Mouse (Mus musculus) ES-CJ7 (cell line): ENCODE results near the gene Mctp1.

Experiments
- DNase-seq: peaks from one replicate; pipeline ENCODE4 v3.0.0; 2011; ENCODE audit warnings: low read depth, low spot score

The Mctp1 gene

DNA sequence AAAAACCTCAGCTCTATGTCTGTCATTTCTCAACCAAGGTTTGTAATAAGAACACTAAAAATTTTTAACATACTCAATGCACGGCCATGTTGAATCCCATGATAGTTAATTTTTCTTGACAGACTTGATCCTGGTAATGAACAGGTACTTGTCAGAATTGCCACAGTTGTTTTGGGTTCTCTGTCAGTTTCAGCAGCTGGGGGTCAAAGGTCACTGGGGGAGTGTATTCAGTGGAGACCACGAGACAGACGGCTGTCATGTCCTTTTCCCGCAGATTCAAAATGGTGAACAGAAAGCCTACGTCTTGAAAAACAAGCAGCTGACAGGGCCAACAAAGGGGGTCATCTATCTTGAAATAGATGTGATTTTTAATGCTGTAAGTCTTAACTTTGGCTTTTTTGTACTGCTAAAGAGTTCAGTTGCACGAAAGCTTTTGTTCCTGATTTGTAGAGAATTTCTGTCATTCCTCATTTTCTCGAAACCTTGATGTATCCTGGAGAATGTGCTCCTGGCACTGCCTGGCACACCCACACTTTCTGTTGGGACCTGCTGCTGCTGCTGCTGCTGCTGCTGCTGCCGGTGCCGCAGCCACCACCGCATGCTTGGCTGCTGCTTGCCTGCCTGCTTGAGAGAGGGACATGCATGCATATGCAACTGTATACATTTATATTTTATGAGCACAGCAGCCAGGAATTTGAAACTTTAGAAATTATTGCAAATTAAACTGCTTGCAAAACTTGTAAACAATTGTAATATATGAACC, 440.8 kb downstream of the Mctp1 start:
- DNase-seq: no peak

DNA sequence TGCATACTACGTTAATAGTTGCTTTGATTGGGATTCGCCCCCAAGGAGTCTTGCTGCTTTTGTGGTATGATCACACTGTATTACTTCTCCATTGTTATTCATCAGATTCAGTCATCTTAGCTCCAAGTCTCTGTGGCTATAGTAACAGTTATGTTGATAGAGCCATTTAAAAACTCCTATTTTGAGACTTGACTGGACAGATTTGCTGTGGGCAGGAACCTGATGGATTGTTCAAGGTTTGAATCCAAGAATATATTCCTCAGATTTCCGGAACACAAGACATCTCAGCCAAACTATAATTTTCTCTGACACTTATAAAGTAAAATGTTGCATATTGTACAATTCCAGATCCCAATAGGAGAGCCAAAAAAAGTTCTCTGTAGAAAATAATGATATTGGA, 443.4 kb downstream of the Mctp1 start:
- DNase-seq: no peak

DNA sequence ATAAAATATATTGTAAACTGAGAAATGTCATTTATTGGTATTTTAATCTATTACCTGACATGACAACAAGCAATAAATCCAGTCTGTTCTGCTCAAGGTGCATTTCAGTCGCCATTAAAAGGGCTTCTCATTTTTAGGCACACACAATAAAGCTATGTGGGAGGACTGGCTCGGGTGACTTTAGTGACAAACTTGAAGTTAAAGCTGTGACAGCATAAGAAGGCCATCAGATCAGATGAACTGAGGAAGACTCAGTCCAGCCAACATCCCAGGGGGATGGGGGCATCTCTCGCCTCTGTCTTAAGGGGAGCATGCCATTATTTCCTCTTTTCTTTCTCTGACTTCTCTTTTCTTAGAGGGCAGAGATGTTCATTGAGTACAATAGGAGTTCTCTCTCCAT, 453.7 kb downstream of the Mctp1 start:
- DNase-seq: no peak

DNA sequence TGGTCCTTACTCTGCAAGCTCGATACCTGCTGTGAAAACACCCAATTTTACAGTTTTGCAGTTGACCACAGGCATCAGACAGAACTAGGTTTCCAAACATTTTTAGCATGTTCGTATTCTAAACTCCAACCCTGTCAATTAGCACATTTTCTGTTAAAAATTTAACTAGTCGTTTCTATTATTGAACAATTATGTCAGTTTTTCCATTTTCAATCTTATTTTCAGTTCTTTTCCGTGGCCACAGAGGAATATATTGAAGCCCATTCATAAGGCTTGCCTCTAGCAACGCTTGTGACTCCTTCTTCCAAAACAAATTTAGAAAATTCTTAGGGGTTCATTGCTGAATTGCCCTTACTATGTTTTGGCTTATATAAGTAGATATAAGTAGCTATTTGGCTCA, 456.4 kb downstream of the Mctp1 start:
- no peak for DNase-seq

DNA sequence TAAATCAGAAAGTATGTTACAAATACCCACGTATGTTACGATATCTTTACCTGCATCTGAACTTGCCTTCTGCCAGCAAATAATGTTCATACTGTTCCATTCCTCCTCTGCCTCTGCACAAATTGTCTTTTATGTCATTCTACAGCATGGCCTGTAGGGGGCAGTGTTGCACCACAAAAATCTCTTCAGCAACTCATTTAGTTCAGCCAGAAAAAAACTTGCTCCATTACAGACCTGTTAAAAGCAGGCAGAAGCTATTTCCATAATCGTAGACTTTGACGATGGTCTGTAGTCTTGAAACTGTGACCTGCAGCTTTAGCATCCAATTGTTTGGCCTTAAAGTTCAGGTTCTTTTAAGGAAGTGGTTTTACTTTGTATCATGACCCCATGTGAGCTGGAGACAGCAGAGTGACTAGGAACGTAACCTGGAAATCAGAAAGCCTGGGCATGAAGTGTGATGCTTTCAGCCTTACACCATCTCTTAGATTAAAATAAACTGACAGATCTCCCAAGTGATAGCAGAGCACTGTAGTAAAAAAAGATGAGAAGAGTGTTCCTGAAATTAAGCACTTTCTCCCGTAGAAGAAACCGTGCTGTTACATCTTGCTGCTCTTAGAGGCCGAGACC, 460.4 kb downstream of the Mctp1 start:
- DNase-seq: peak; percentile 57

DNA sequence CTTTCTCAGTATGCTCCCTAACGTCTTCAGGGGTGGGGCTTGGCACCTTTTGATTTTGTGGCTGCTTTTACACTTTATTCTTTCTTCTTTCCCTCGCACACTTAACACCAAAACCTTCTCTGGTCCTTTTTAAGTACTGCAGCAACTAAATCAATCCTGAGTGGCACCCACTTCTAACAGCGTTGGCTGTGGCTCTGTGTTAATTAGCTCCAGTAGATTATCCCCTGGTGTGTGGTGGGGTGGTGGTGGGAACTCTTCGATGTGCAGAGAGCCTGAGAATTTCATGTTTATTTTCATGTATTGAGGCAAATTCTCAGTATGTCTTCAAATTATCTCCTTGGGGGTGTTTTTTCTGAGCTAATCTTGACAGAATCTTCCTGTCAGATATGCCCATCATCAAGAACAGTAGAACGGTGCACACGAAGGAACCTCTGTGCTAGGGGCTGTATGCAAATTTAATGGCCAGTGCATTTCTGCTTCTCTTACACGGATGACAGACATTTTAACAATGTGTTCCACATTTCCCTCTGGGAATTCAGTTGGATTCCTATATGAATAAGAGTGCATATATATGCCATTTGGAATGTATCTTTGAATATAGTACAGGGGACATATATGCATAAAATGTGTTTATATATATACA, 466.2 kb downstream of the Mctp1 start:
- no peak for DNase-seq

DNA sequence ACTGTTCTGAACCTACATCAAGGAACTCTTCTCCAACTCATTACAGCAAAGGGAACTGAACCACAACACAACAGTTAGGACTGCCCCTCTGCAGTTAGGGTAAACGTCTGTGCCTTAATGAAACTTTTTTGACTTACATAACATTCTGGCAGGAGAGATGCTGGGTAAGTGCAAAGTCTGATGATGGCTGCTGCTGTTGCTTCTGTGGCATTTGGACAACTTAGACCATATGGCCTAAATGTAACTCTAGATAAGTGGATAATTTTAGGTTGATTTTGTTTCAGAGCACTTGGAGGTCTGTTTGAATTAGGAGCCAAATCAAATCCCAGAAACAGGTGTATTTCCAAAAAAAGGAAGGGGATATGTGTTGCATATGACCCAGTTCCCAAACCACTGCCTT, 470.0 kb downstream of the Mctp1 start:
- no peak for DNase-seq

DNA sequence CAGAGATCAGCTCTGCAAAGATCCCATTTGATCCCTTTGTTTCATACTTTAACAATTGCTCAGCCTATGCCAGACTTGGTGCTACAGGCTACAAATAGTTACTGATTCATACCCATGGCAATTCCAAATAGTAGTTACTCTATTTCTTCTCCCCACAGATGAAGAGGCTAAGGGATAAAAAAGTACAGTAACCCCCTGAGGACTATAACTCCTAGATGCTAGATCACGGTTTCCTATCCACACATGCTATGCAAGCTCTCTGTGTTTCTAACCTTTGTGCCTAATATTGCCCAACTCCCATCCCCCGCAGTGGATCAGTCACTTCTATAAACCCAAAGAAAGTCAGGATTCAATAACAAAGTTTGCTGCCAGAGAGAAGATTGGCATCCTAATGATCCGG, 470.7 kb downstream of the Mctp1 start:
- no peak for DNase-seq

DNA sequence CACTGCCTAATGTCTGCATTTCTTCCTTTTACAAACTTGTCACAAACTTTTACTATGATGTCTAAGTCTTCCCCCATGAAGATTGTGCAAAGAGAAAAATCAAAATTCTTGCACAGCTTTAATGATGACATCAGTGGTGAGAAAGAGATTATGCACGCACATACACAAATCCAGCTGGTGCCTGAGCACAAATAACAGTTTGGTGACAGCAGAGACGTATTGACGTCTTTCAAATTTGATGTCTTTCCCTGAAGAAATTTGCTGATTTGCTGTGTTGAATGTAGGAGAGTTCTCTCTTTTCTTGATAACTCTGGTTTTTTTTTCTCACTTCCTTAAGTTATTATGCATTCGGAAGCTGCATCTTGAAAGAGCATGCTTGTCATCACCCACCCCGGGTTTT, 472.7 kb downstream of the Mctp1 start:
- no peak for DNase-seq

DNA sequence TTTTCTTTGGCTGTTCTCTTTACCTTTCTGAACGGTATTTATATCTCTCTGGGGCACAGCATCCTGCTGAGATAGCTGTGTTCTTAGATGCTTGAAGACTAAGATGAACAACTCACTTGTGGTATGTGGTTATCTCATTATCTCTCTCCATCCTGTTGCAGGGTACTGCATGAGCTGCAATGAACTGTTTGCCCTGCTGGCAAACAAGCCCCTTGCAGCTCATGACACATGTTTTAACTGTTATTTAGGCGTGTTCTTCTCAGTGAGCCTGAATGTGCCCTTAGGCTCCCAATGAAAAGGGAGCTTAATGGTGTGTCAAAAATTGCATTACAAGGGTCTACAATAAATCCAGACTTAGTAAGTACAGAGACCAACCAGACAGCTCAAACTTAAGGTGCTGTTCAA, 473.7 kb downstream of the Mctp1 start:
- no peak for DNase-seq

DNA sequence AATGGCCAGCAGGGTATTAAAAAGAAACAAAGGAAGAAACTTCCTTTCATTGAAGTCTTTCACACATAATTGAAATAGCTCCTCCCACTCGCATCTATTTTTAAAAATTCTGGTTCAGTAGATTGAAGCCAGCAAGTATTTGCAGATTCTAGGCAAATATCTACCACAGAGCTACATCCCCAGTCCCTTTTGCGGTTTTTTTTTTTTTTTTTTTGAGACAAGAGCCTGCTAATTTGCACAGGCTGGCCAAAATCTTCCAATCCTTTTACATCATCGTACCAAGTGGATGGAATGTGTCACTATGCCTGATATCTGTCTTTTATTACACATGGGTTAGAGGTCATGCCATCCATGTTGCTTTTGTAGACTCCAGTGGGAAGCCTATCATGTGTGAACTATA, 486.0 kb downstream of the Mctp1 start:
- DNase-seq: no peak

DNA sequence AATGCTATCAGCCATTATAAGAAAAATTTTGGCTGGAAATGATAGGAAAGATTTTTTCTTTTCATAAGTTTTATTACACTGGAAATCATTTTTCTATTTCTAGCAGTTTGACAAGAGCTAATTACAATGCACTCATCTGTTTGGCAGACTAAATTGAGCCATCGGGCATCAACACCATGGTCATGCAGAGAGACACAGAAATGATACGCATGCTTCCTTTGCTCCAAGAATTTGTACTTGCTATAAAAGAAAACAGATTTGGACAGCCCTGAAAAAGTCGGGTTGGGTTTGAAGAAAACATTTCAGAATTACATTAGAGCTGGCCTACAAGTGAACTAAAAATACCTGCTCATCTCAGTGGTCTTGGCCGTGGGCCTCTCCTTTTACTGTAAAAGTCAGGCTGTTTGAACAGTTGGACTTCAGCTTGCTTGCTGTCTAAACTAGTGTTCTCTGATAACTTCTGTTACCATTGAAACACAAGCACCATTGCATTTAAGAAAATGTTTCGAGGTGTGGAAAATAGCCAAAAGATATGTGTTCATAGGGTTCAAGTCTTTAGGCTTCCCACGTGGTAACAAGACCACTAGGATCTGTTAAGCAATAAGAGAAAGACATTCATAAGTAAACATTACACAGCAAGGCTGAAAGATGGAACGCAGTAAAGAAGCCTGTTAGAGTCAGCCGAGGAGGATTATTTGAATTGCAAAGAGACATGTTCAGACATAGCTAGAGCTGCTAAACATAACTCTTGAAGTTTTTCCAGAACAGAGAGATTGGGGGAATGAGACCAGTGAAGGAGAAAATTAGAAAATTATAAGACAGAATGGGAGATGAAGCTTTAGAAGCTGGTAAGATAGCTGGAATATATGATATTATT, 493.8 kb downstream of the Mctp1 start:
- no peak for DNase-seq

DNA sequence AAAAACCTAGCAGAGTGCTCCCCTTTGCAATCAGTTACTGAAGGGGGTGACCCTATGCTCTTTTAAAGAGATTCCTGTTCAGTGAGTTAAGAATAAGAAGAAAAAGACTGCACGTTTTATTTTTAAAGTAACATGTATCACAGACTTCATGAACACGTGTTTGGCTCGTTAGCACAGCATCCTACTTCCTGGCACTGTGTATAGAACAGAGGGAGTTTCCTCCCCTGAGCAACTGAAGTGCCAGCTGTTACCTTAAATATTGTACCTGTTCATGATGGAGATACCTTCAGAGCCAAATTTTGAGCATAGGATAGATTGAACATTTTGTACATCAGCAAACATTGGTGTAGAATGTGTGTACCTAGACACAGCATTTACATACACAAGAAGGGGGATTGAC, 494.7 kb downstream of the Mctp1 start:
- DNase-seq: no peak

DNA sequence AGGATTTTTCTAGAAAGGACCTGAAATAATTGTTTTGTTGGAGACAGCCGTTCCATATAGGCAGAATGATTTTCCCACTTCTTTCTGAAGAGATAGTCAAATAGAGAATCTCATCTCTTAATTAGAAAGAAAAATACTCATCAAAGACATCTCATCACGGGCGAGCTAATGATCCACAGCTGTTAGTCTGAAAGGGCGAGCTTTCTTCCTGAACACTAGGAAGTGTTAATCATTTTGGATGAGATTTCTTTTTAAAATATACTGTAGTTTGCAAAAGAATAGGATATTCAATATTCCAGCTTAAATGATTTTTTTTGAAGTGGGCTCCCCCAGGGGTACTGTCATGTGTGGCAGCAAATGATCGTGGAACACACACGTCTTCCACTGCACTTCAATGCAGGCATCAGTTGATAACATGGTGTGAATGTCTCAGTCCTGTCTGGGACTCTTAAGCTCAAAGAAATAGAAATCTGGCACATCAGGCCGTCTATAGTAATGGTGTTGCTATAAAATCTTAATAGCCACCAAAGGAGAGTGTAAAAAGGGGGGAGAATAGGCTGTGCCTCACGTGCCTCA, 500.3 kb downstream of the Mctp1 start:
- no peak for DNase-seq

DNA sequence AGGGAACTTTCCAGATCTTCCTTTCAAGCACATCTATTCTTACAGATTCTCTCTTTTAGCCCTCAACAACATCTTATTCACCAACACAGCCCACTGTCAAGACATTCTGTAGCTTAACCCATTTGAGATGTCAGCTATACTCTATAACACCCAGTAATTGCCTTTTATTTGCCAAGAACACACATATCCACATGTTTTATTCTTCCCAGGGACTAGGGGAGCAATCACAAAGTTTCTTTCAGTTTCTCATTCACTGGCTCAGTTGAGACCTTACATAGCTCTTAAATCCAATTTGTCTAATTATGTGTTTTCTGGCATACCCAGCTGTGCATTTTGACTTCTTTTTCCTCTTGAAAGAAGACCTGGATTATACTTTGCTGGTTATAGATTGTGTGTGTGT, 508.7 kb downstream of the Mctp1 start:
- no peak for DNase-seq

DNA sequence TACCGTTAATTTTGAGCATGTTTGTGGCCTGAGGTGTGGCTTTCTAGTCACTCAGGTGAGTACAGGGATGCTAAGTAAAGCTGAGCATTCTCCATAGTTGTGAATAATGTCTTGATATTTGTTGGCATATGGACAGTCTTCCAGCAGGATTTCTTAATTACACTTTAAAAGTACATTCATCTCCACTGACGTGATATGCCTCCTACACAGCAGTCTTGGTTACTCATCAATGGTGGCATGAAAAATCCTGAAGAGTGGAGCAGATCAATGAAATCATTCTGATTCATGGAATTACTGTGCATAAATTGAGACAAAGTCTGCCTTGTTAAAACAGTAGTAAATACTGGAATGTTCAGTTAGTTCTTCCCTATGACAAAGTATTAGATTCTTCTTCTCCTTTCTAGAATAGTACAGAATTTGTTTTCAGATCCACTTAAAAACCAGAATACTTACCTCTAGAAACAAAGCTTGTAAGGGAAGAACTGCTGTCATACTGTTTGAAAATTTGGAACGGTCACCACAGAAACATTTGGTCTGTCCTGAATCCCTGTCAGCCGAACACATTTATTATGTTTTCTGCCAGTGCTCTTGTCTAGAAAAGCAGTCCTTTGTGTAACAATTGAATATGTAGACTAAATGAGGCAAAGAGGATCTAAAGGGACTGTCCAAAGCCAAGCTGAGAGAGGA, 511.6 kb downstream of the Mctp1 start:
- DNase-seq: no peak

DNA sequence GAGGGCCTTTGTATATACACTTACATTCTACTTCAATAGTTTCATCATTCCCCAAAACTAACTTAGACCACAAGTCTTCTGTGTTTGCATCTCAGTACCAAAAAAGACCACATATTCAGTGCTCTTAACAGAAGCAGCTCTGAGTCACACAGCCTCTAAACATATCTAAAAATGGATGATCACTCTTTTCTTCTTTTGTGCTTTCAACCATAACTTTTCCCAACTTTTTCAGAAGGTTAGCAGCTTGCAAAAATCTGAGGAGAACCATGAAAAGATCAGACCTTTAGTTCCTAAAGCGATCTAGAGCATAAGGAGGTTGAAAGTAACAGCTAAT, 512.1 kb downstream of the Mctp1 start:
- DNase-seq: no peak

DNA sequence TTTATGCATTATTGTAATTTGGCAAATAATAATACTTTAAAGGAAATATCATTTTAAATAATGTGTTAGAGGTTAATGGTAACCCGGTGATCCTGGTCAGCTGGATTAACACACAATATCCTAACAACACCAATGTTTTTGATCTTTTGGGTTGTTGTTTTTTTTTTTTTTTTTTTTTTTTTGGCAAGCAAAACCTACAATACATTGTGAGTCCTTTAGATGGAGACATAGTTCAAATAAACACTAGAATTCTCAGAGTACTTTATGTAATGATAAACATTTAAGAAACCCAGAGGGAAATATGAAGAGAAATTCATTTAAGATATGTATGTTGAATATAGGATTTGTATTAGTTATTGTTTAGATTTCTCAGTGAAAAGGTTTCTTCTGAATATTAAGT, 534.0 kb downstream of the Mctp1 start:
- DNase-seq: no peak

DNA sequence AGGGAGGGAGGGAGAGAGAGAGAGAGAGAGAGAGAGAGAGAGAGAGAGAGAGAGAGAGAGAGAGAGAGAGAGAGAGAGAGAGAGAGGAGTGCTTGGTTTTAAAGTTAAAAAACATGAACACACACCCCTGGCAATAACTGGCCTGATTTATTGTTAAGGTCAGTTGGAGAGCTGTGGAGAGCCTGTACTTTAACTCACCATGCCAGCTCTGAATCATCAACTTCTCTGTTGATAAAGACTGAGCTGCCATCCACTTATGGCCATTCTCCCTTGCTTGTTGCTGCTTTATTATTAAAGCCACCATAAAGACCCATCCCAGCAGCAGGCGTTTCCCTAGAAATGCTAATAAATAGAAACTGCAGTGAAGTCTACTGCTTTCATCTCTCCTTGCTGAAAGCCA, 542.5 kb downstream of the Mctp1 start:
- no peak for DNase-seq

DNA sequence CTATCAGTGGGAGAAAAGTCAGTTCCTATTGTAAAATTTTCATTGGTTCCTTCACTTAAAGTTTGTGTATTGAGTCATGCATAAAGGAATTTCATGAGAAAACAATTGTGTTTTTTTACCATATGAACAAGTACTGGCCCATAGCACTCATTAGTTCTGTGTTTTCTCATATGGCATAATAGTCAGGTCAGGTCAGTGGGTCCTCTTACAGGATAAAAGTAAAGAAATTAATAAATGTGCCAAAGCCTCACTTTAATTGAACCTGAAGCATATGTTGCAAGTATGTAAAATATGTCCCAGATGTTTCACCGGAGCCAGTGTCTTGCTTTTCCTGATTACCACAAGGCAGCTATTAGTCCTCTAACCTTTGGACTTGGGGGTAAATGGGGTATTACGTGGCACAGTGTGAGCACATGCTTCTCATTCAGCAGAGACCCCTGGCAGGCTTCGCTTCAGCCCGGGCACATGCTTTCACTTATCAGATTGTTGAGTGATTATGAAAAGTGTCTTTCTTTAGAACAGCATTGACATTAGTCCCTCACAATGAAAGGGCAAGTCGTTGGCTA, 543.6 kb downstream of the Mctp1 start:
- no peak for DNase-seq

DNA sequence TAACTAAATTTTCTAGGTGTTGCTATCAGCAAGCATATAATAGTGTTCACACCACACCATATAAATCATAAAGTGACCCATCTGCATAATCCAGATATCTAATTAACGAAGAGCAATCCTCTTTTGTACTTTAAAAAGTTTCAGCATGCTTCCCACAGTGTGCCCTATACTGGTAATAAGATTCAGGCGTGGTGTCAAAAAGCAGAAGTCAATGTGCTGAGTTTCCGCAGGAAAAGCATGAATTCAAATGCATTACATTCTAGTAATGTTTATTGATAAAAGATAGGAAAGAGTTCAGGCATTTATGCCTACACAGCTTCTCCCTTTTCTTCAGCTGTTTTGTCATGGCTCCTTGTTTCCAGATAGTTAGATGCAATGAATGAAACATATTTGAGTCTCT, 544.8 kb downstream of the Mctp1 start:
- DNase-seq: no peak
